Mouse (Mus musculus): ENCODE data around the gene Hoxb6. TPM values are rescaled to one million over a fixed set of nuclear protein-coding genes. Genes with fewer than 3 reads are reported as not detected.

The Hoxb6 gene
- polyA plus RNA-seq, 1 experiment from 2014 or later: 0.08 TPM

DNA sequence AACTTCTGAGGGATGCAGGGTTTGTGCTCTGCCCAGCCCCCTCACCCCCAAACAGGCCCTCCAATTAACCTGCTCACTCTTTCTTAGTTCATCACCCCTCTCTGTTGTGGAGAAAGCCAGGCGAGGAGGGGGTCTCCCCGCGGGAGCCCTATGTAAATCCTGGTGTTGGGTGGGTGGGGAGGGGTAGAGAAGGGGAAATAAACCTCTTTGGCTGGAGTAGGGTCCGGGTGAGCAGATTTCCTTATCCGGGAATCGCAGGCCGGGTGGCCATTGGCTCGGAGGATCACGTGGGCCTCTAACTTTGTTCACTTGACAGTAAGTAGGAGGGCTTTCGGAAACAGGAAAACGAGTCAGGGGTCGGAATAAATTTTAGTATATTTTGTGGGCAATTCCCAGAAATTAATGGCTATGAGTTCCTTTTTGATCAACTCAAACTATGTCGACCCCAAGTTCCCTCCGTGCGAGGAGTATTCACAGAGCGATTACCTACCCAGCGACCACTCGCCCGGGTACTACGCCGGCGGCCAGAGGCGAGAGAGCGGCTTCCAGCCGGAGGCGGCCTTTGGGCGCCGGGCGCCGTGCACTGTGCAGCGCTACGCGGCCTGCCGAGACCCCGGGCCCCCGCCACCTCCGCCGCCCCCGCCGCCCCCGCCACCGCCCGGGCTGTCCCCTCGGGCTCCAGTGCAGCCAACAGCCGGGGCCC is 26.2 kb downstream of the Hoxb6 start:
- Histone ChIP-seq H3K4me3 (ENCODE audit: low read depth, low read length) (peak overlapping the region; percentile 47), H3K36me3 (ENCODE audit: control insufficient read depth, insufficient read depth) (no peaks in the 10 kb centered on the region), H3K27ac (ENCODE audit: low read length) (peak overlapping the region; percentile 48), H3K9ac (ENCODE audit: low read depth, low read length) (peak overlapping the region; percentile 50; the same call in 1 of the 2 replicates), H3K27me3 (ENCODE audit: control insufficient read depth, insufficient read depth, low read depth, low read length) (peaks cover 95% of the 10 kb centered on the region), H3K9me3 (replicated peaks; ENCODE audit: control insufficient read depth, low read length) (no peaks in the 10 kb centered on the region), H3K4me1 (ENCODE audit: control insufficient read depth, low read depth, low read length) (no peaks in the 10 kb centered on the region), H3K4me2 (ENCODE audit: low read depth, low read length) (peak overlapping the region; percentile 51)
- ATAC-seq (ENCODE audit: low read depth): no peak
- WGBS (ENCODE audit: insufficient replicate concordance): under 1% methylated on average over 33 of the region's 45 CpGs

DNA sequence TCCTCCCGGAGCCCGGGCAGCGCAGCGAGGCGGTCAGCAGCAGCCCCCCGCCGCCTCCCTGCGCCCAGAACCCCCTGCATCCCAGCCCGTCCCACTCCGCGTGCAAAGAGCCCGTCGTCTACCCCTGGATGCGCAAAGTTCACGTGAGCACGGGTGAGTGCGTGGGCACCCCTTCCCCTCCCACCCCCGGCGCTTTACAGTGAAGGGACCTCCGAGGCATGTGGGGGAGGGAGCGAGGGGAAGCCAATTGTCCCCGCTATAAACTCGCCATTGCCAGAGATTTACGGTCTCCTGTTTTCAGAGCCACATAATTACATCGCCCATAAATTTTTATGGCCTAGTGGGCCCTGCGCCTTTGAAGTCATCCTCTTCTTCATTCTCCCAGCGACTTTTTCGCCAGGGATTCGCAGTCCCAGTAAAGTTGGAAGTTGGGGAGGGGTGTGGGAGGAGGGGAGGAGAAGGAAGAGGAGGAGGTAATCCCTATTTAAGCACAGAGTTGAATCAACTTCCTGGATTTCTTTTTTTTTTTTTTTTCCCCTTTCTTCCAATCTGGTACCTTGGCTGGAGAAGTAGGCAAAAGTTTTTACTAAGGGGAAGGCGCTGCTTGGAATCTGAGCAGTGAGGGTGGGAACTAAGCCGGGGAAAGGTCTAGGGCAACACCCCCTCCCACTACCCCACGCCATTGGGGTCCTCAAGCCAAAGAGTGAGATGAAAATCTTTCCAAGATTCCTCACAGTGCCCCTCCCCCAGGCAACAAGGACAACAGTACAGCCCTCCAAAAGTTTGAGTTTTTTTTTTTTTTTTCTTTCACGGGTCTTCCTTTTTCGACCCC is 27.0 kb downstream of the Hoxb6 start:
- Histone ChIP-seq H3K9me3 (replicated peaks; ENCODE audit: control insufficient read depth, low read length) (no peaks in the 10 kb centered on the region), H3K4me3 (ENCODE audit: low read depth, low read length) (peak overlapping the region; percentile 47), H3K4me1 (ENCODE audit: control insufficient read depth, low read depth, low read length) (no peaks in the 10 kb centered on the region), H3K4me2 (ENCODE audit: low read depth, low read length) (peak overlapping the region; percentile 51), H3K27me3 (ENCODE audit: control insufficient read depth, insufficient read depth, low read depth, low read length) (peaks cover 95% of the 10 kb centered on the region), H3K9ac (ENCODE audit: low read depth, low read length) (peak overlapping the region; percentile 50; the same call in 1 of the 2 replicates), H3K27ac (ENCODE audit: low read length) (peak overlapping the region; percentile 48), H3K36me3 (ENCODE audit: control insufficient read depth, insufficient read depth) (no peaks in the 10 kb centered on the region)
- no peak for ATAC-seq (ENCODE audit: low read depth)
- 1% methylated on average over 31 of the region's 34 CpGs for WGBS (ENCODE audit: insufficient replicate concordance)

DNA sequence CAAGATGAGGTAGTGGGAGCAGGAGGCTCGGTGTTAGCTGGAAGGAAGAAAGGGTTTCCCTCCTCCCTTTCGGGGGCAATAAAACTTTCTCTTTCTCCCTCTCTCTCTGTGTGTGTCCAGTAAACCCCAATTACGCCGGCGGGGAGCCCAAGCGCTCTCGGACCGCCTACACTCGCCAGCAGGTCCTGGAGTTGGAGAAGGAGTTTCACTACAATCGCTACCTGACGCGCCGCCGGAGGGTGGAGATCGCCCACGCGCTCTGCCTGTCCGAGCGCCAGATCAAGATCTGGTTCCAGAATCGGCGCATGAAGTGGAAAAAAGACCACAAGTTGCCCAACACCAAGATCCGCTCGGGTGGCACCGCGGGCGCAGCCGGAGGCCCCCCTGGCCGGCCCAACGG is 27.6 kb downstream of the Hoxb6 start:
- under 1% methylated on average over 29 of the region's 29 CpGs for WGBS (ENCODE audit: insufficient replicate concordance)
- H3K4me1 ChIP-seq (ENCODE audit: control insufficient read depth, low read depth, low read length): no peaks in the 10 kb centered on the region
- H3K36me3 ChIP-seq (ENCODE audit: control insufficient read depth, insufficient read depth): no peaks in the 10 kb centered on the region
- H3K27ac ChIP-seq (ENCODE audit: low read length): peak overlapping the region; percentile 10; the same call in 1 of the 2 replicates
- H3K9ac ChIP-seq (ENCODE audit: low read depth, low read length): no peak overlapping the region
- peak overlapping the region; percentile 13 for H3K4me3 ChIP-seq (ENCODE audit: low read depth, low read length)
- no peak for ATAC-seq (ENCODE audit: low read depth)
- H3K9me3 ChIP-seq (replicated peaks; ENCODE audit: control insufficient read depth, low read length): no peaks in the 10 kb centered on the region
- H3K4me2 ChIP-seq (ENCODE audit: low read depth, low read length): peak overlapping the region; percentile 51
- H3K27me3 ChIP-seq (ENCODE audit: control insufficient read depth, insufficient read depth, low read depth, low read length): peaks cover 91% of the 10 kb centered on the region

DNA sequence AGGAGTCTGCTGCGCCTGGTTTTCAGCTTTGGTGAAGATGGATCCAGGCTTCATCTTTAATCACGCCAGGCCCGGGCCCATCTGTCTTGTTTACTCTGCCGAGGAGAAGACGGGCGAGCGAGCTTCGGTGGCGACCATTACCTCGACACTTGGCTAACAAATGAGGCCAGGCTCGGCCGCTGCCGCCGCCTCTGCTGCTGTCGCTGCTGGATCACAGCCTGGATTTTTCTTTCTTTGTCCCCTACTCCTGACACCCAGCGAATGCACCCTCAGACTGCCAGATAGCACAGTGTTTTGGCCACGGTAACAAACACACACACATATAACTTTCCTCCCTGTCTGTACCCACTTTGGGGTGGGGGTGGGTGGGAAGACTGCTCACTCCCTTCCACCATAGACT is 28.4 kb downstream of the Hoxb6 start:
- Histone ChIP-seq H3K36me3 (ENCODE audit: control insufficient read depth, insufficient read depth) (no peaks in the 10 kb centered on the region), H3K9ac (ENCODE audit: low read depth, low read length) (no peak overlapping the region), H3K4me2 (ENCODE audit: low read depth, low read length) (no peak overlapping the region), H3K27me3 (ENCODE audit: control insufficient read depth, insufficient read depth, low read depth, low read length) (peaks cover 91% of the 10 kb centered on the region), H3K27ac (ENCODE audit: low read length) (no peak overlapping the region), H3K4me1 (ENCODE audit: control insufficient read depth, low read depth, low read length) (no peaks in the 10 kb centered on the region), H3K4me3 (ENCODE audit: low read depth, low read length) (no peak overlapping the region), H3K9me3 (replicated peaks; ENCODE audit: control insufficient read depth, low read length) (no peaks in the 10 kb centered on the region)
- no peak for ATAC-seq (ENCODE audit: low read depth)
- WGBS (ENCODE audit: insufficient replicate concordance): 37% methylated on average over 17 of the region's 17 CpGs

DNA sequence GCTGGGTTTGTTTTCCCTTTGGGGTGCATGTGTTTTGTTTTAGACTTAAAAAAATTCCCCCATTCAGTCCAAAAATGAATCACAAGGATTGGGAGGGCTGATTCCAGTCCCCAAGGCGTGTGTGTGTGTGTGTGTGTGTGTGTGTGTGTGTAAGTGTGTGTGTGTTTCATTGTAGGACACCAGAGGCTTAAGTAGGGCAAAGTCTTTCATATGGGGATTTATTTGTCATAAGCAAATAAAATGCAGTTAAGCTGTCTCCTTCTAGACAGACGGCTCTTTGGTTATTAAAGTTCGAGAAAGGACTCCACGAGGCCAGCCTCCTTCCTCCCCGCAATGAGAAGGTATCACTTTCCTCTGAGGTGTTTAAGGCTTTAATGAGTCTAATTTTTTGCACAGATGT is 29.6 kb downstream of the Hoxb6 start:
- Histone ChIP-seq H3K4me2 (ENCODE audit: low read depth, low read length) (no peak overlapping the region), H3K27ac (ENCODE audit: low read length) (no peak overlapping the region), H3K9me3 (replicated peaks; ENCODE audit: control insufficient read depth, low read length) (no peaks in the 10 kb centered on the region), H3K27me3 (ENCODE audit: control insufficient read depth, insufficient read depth, low read depth, low read length) (peaks cover 90% of the 10 kb centered on the region), H3K4me1 (ENCODE audit: control insufficient read depth, low read depth, low read length) (no peaks in the 10 kb centered on the region), H3K4me3 (ENCODE audit: low read depth, low read length) (no peak overlapping the region), H3K36me3 (ENCODE audit: control insufficient read depth, insufficient read depth) (no peaks in the 10 kb centered on the region), H3K9ac (ENCODE audit: low read depth, low read length) (no peak overlapping the region)
- no peak for ATAC-seq (ENCODE audit: low read depth)
- 48% methylated on average over 5 of the region's 5 CpGs for WGBS (ENCODE audit: insufficient replicate concordance)

DNA sequence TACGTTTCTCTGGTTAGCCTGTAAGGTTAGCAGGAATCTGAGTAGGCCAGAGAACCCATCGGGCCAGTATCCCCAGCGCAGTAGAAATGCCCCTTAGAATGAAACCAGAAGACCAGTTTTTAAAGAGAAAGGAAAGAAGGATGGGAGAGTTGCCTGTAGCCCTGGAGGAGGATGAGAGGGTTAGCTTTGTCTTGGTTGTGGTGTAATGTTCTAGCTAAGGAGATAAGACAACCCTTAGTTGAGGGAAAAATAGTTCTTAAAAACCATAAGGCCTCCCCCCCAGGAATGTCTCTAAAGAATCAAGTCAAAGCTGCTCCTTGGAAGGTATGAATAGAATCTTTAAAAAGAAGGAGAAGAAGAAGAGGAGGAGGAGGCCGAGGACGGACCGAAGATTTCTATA is 30.5 kb downstream of the Hoxb6 start:
- H3K27me3 ChIP-seq (ENCODE audit: control insufficient read depth, insufficient read depth, low read depth, low read length): peaks cover 87% of the 10 kb centered on the region
- ATAC-seq (ENCODE audit: low read depth): no peak
- 44% methylated on average over 6 of the region's 6 CpGs for WGBS (ENCODE audit: insufficient replicate concordance)
- no peak overlapping the region for H3K9ac ChIP-seq (ENCODE audit: low read depth, low read length)
- H3K36me3 ChIP-seq (ENCODE audit: control insufficient read depth, insufficient read depth): no peaks in the 10 kb centered on the region
- H3K4me3 ChIP-seq (ENCODE audit: low read depth, low read length): no peak overlapping the region
- H3K4me2 ChIP-seq (ENCODE audit: low read depth, low read length): no peak overlapping the region
- no peak overlapping the region for H3K27ac ChIP-seq (ENCODE audit: low read length)
- H3K9me3 ChIP-seq (replicated peaks; ENCODE audit: control insufficient read depth, low read length): no peaks in the 10 kb centered on the region
- H3K4me1 ChIP-seq (ENCODE audit: control insufficient read depth, low read depth, low read length): no peaks in the 10 kb centered on the region

DNA sequence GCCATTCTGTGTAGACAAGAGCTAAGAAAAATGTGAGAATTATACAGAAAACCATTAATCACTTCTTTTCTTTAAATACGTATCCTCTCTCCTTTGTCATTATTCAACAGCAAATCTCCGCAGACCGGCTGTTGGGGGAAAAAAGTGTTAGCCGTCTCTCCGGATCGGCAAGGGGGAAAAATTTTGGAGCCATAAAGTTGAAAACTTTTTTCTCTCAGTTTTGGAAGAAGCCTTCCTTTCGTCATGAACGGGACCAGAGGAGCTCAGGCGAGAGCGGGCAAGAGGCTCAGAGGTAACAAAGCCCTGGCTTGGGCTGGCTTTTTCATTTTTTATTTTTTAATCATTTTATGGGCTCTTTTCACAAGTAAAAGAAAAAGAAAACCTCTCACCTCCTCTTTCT is 30.9 kb downstream of the Hoxb6 start, which contains the start of gene Hoxb3:
Hoxb3 (plus strand) TSS at position 173 of the 400 bp plus-strand sequence.
- Histone ChIP-seq H3K9me3 (replicated peaks; ENCODE audit: control insufficient read depth, low read length) (no peaks in the 10 kb centered on the region), H3K9ac (ENCODE audit: low read depth, low read length) (no peak within 1 kb of the TSS), H3K27me3 (ENCODE audit: control insufficient read depth, insufficient read depth, low read depth, low read length) (peaks cover 87% of the 10 kb centered on the region), H3K4me1 (ENCODE audit: control insufficient read depth, low read depth, low read length) (no peaks in the 10 kb centered on the region), H3K27ac (ENCODE audit: low read length) (no peak within 1 kb of the TSS), H3K4me2 (ENCODE audit: low read depth, low read length) (no peak within 1 kb of the TSS), H3K4me3 (ENCODE audit: low read depth, low read length) (no peak within 1 kb of the TSS), H3K36me3 (ENCODE audit: control insufficient read depth, insufficient read depth) (no peaks in the 10 kb centered on the region)
- ATAC-seq (ENCODE audit: low read depth): no peak
- WGBS (ENCODE audit: insufficient replicate concordance): 51% methylated on average over 10 of the region's 10 CpGs

DNA sequence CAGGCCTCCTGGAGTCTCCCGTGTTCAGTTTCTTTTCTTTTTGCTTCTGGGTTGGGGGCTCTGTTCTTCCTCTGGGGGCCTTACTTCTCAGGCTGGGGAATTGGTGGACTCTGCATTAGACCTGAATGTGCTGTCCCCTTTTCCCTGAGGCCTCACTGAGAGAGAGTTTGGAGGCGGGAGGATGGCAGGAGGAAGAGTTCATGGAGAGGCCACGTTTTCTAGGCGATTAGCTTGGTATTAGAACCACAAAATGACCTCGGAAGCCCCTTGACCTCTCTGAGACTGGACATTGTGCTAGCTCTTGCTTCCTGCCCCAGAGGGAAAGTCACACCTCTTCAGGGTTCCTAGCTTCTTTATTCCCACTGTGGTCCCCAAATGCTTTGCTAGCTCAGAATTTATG is 31.8 kb downstream of the Hoxb6 start:
- Histone ChIP-seq H3K27me3 (ENCODE audit: control insufficient read depth, insufficient read depth, low read depth, low read length) (peaks cover 81% of the 10 kb centered on the region), H3K9me3 (replicated peaks; ENCODE audit: control insufficient read depth, low read length) (no peaks in the 10 kb centered on the region), H3K9ac (ENCODE audit: low read depth, low read length) (no peak overlapping the region), H3K4me1 (ENCODE audit: control insufficient read depth, low read depth, low read length) (no peaks in the 10 kb centered on the region), H3K36me3 (ENCODE audit: control insufficient read depth, insufficient read depth) (no peaks in the 10 kb centered on the region), H3K27ac (ENCODE audit: low read length) (no peak overlapping the region), H3K4me2 (ENCODE audit: low read depth, low read length) (no peak overlapping the region), H3K4me3 (ENCODE audit: low read depth, low read length) (no peak overlapping the region)
- ATAC-seq (ENCODE audit: low read depth): no peak
- 19% methylated on average over 5 of the region's 5 CpGs for WGBS (ENCODE audit: insufficient replicate concordance)

DNA sequence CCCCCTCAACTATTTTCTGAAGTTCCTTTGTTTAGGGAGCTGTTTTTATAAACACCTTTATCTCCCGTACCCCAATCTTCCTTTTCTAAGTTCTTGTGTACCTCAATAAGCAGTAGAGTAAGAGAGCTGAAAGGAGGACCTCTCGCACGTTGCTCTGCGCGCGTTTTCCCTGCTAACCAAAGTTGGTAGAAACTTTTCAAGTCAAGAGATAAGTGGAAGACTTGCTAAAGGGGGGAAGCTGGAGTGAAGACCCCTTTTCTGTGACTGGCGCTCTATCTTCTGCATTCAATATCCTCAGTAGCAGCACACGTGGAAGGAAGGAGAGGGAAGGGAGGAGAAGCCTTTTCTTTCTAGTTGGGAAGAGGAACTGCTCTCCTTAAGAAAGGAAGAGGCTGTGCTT is 32.7 kb downstream of the Hoxb6 start:
- 23% methylated on average over 8 of the region's 8 CpGs for WGBS (ENCODE audit: insufficient replicate concordance)
- H3K9me3 ChIP-seq (replicated peaks; ENCODE audit: control insufficient read depth, low read length): no peaks in the 10 kb centered on the region
- H3K4me3 ChIP-seq (ENCODE audit: low read depth, low read length): no peak overlapping the region
- H3K9ac ChIP-seq (ENCODE audit: low read depth, low read length): no peak overlapping the region
- H3K27ac ChIP-seq (ENCODE audit: low read length): no peak overlapping the region
- H3K27me3 ChIP-seq (ENCODE audit: control insufficient read depth, insufficient read depth, low read depth, low read length): peaks cover 78% of the 10 kb centered on the region
- ATAC-seq (ENCODE audit: low read depth): no peak
- H3K36me3 ChIP-seq (ENCODE audit: control insufficient read depth, insufficient read depth): no peaks in the 10 kb centered on the region
- no peak overlapping the region for H3K4me2 ChIP-seq (ENCODE audit: low read depth, low read length)
- H3K4me1 ChIP-seq (ENCODE audit: control insufficient read depth, low read depth, low read length): no peaks in the 10 kb centered on the region

Data from liver, embryonic 16.5 days (tissue).